Mouse (Mus musculus) forebrain, embryonic 11.5 days (tissue): Measurements from ENCODE around the gene Tnfsf9. TPM values are rescaled to one million over a fixed set of nuclear protein-coding genes. Genes with fewer than 3 reads are reported as not detected.

Source experiments
- ATAC-seq: fragments of 200-750 bp; cut with Nextera tagmentation; replicated peaks from 2 replicates; pipeline ENCODE4 v1.8.0; 2017; ENCODE audit warnings: moderate TSS enrichment; ENCODE audit not compliant: low FRiP score
- DNase-seq: peaks from one replicate; pipeline ENCODE4 v3.0.0-alpha.2; 2017; ENCODE audit warnings: low spot score
- H3K27ac ChIP-seq: fragments of 300-500 bp; sonication (generic); 2 replicates; pipeline ENCODE4 v1.5.1; 2014; ENCODE audit warnings: low read depth, low read length
- H3K27me3 ChIP-seq: fragments of 300-500 bp; sonication (generic); 2 replicates; pipeline ENCODE4 v1.6.1; 2014; ENCODE audit warnings: mild to moderate bottlenecking, low read length, mixed read lengths; ENCODE audit not compliant: control insufficient read depth, insufficient read depth
- H3K36me3 ChIP-seq: fragments of 300-500 bp; sonication (generic); 2 replicates; pipeline ENCODE4 v1.6.1; 2014; ENCODE audit warnings: mild to moderate bottlenecking, low read length, moderate library complexity, mixed read lengths; ENCODE audit not compliant: control insufficient read depth, insufficient read depth
- H3K4me1 ChIP-seq: fragments of 300-500 bp; sonication (generic); replicated peaks from 2 replicates; pipeline ENCODE4 v1.6.1; 2014; ENCODE audit warnings: low read length, mixed read lengths; ENCODE audit not compliant: control insufficient read depth, insufficient read depth
- H3K4me2 ChIP-seq: fragments of 300-500 bp; sonication (generic); 2 replicates; pipeline ENCODE4 v1.6.1; 2014; ENCODE audit warnings: low read depth, mild to moderate bottlenecking, low read length, moderate library complexity, mixed read lengths; ENCODE audit not compliant: severe bottlenecking
- H3K4me3 ChIP-seq: fragments of 300-500 bp; sonication (generic); 2 replicates; pipeline ENCODE4 v1.5.1; 2014; ENCODE audit warnings: low read depth, low read length
- H3K9ac ChIP-seq: fragments of 300-500 bp; sonication (generic); 2 replicates; pipeline ENCODE4 v1.6.1; 2014; ENCODE audit warnings: low read length
- H3K9me3 ChIP-seq: fragments of 300-500 bp; sonication (generic); 2 replicates; pipeline ENCODE4 v1.6.1; 2016; ENCODE audit warnings: low read length, mixed read lengths; ENCODE audit not compliant: control insufficient read depth
- WGBS: fragments of 180-500 bp; shearing (Covaris S2); extraction: QIAGEN DNeasy Blood & Tissue Kit; methylation state at CpG from one replicate; pipeline ENCODE4 v1.1.7; 2014; 5-methylcytosine and 5-hydroxymethylcytosine counted together
- polyA plus RNA-seq: library from polyadenylated mRNA; unstranded; fragments of >200 nt; fragmentation: Nextera tagmentation; extraction: Ambion mirVana; gene quantifications from 2 replicates; pipeline ENCODE4 v1.2.1, GENCODE M21; 2014

Tnfsf9 gene
- polyA plus RNA-seq, 1 experiment from 2014 or later, result 10.9 TPM

DNA sequence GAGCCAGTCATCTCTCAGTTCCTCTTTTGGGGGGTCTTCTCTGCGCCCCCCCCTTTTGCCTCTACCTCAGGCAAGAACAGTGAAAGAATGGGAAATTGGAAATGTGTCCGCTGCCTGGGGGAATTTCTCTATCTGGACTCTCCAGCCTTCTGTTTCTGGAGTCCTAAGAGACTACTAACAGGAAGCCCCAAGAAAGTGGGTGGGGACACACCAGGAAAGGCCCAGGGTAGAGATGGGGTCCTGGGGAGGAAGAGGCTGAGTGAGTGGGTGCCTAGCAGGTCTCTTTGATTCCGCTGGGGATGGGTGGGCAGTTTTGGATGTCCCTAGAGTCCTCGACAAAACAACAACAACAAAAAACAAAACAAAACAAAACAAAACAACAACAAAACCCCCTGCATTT is 629 bp upstream of the Tnfsf9 start:
- ATAC-seq (0 out of 2 replicates have a peak, but pooled peaks have one; percentile 4), DNase-seq (no peak)
- peaks cover 8% of the 10 kb centered on the region for H3K4me1 ChIP-seq
- peak overlapping the region; percentile 76 for H3K4me2 ChIP-seq
- no peaks in the 10 kb centered on the region for H3K27me3 ChIP-seq
- WGBS, result 46% methylated on average over 4 of the region's 4 CpGs
- H3K4me3 ChIP-seq, result no peak overlapping the region; the same call in 1 of the 2 replicates
- no peaks in the 10 kb centered on the region for H3K36me3 ChIP-seq
- no peak overlapping the region for H3K27ac ChIP-seq
- peak overlapping the region; percentile 75 for H3K9ac ChIP-seq
- H3K9me3 ChIP-seq, result no peaks in the 10 kb centered on the region

DNA sequence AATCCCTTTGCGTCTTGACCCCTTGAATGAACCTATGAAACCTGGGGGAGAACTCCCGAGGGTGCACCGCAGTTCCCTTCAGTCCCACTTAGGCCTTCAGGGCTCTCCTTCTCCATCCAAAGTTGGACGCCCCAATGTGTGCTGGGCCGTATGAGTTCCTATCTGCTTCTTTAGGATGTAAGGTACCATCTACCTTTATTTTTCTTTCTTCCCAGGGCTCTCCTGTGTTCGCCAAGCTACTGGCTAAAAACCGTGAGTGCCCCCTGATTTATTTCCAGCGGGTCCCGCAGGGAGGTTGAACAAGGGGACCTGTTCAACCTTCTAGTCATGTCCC is 877 bp downstream of the Tnfsf9 start:
- peak overlapping the region; percentile 76 for H3K4me2 ChIP-seq
- no peaks in the 10 kb centered on the region for H3K36me3 ChIP-seq
- no peak overlapping the region for H3K27ac ChIP-seq
- H3K9me3 ChIP-seq, result no peaks in the 10 kb centered on the region
- WGBS, result 4% methylated on average over 9 of the region's 9 CpGs
- no peaks in the 10 kb centered on the region for H3K27me3 ChIP-seq
- H3K4me3 ChIP-seq, result peak overlapping the region; percentile 54
- no peak for ATAC-seq
- H3K4me1 ChIP-seq, result peaks cover 8% of the 10 kb centered on the region
- H3K9ac ChIP-seq, result peak overlapping the region; percentile 75
- no peak for DNase-seq

- no peak overlapping the region for H3K4me3 ChIP-seq
- H3K4me2 ChIP-seq, result no peak overlapping the region; the same call in 1 of the 2 replicates
- no peak for ATAC-seq
These were observed 1.9 kb downstream of the Tnfsf9 start for GRCm38 (mm10) chr17:57107064-57107463.

DNA sequence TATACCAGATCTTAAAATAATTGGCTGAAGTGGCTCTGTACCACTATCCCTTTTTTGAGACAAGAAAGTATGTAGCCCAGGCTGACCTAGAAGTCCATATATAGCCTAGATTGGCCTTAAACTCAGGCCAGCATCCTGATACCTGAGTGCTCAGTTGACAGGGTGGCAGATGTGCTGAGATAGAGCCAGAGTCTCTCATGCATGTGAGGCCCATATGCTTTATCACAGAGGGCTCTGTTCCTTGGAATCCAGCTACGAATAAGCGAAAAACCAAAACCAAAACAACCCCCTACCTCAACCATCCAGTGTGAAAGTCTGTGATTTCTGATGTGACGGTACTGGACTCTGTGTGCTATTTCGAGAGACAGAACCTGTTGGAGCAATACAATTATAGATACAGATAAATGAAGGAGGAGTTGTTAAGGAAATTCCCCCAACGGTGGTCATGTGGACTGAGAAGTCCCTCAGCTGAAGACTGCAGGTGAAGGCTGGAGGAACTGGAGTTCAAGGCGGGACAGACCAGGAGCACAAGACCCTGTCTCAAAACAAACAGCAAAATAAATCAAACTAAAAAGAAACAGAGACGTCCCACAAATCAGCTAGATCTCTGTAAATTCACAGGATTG is 3.0 kb downstream of the Tnfsf9 start:
- Histone ChIP-seq H3K27me3 (no peaks in the 10 kb centered on the region), H3K27ac (no peak overlapping the region), H3K4me3 (no peak overlapping the region), H3K4me2 (no peak overlapping the region), H3K9me3 (no peaks in the 10 kb centered on the region), H3K9ac (no peak overlapping the region), H3K36me3 (no peaks in the 10 kb centered on the region), H3K4me1 (peaks cover 8% of the 10 kb centered on the region)
- no peak for ATAC-seq
- WGBS, result 90% methylated on average over 7 of the region's 7 CpGs
- DNase-seq, result no peak

More at GRCm38 (mm10) chr17:57107064-57107463, 1.9 kb downstream of the Tnfsf9 start:
- Histone ChIP-seq H3K27ac (no peak overlapping the region), H3K9ac (no peak overlapping the region), H3K27me3 (no peaks in the 10 kb centered on the region), H3K9me3 (no peaks in the 10 kb centered on the region), H3K4me1 (peaks cover 8% of the 10 kb centered on the region), H3K36me3 (no peaks in the 10 kb centered on the region)
- WGBS, result 90% methylated on average over 5 of the region's 5 CpGs
- DNase-seq, result no peak

- DNase-seq, result no peak
- Histone ChIP-seq H3K9ac (no peak overlapping the region), H3K27me3 (no peaks in the 10 kb centered on the region), H3K4me3 (no peak overlapping the region), H3K9me3 (no peaks in the 10 kb centered on the region), H3K4me1 (peaks cover 8% of the 10 kb centered on the region), H3K27ac (no peak overlapping the region), H3K4me2 (no peak overlapping the region), H3K36me3 (no peaks in the 10 kb centered on the region)
- ATAC-seq, result no peak
- 66% methylated on average over 5 of the region's 5 CpGs for WGBS
These were observed 3.6 kb downstream of the Tnfsf9 start for GRCm38 (mm10) chr17:57108666-57109171.

- Histone ChIP-seq H3K4me2 (no peak overlapping the region), H3K27me3 (no peaks in the 10 kb centered on the region), H3K36me3 (no peaks in the 10 kb centered on the region), H3K9ac (no peak overlapping the region), H3K4me3 (no peak overlapping the region), H3K27ac (no peak overlapping the region), H3K4me1 (peaks cover 8% of the 10 kb centered on the region; the same call in 1 of the 2 replicates), H3K9me3 (no peaks in the 10 kb centered on the region)
- WGBS, result 85% methylated on average over 1 of the region's 1 CpGs
- DNase-seq, result no peak
- no peak for ATAC-seq
These were observed 4.9 kb downstream of the Tnfsf9 start for GRCm38 (mm10) chr17:57110005-57110404.

DNA sequence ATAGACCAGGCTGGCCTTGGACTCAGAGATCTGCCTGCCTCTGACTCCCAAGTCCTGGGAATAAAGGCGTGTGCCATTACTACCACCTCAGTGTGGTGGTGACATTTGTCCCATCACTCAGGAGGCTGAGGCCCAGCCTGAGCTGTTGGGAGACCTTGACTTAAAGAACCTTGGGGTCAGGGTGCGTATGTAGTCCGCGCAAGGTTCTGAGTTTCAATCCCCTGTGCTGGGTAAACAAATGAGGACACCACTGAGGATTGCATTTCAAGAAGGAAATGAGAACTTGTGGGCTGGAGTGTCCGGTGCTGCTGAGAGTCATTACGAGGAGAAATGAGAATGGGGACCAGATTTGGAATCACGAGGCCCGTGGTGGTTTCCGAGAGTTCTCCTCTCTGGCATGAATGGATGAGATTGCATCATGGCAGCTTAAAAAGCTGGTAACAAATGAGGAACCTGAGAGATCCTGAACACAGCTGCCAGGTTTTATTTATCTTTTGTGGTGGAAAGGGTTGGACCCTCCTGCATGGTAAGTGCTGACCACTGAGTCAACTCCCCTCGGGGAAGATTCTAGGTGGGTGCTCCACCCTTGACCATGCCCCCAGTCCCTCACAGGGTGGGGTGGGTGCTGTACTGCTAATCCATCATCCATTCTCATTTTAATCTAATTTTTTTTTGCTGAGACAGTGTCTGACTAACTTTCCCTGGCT is 7.8 kb downstream of the Tnfsf9 start:
- H3K9ac ChIP-seq, result no peak overlapping the region
- no peak overlapping the region for H3K27ac ChIP-seq
- ATAC-seq (no peak), DNase-seq (no peak)
- no peaks in the 10 kb centered on the region for H3K9me3 ChIP-seq
- H3K4me1 ChIP-seq, result no peaks in the 10 kb centered on the region
- no peaks in the 10 kb centered on the region for H3K27me3 ChIP-seq
- WGBS, result 92% methylated on average over 10 of the region's 10 CpGs
- H3K36me3 ChIP-seq, result no peaks in the 10 kb centered on the region
- H3K4me2 ChIP-seq, result no peak overlapping the region
- H3K4me3 ChIP-seq, result no peak overlapping the region

- 67% methylated on average over 2 of the region's 2 CpGs for WGBS
- no peak for ATAC-seq
- no peak for DNase-seq
- Histone ChIP-seq H3K27me3 (no peaks in the 10 kb centered on the region), H3K9ac (no peak overlapping the region), H3K4me3 (no peak overlapping the region), H3K27ac (no peak overlapping the region), H3K4me2 (no peak overlapping the region), H3K4me1 (no peaks in the 10 kb centered on the region; the same call in 1 of the 2 replicates), H3K9me3 (no peaks in the 10 kb centered on the region), H3K36me3 (no peaks in the 10 kb centered on the region)
These were observed 11.7 kb downstream of the Tnfsf9 start for GRCm38 (mm10) chr17:57116801-57117200.
